Mouse (Mus musculus) lung, postnatal 0 days (tissue): Measurements from ENCODE around the gene Efna4.

ENCODE experiments used
- CTCF ChIP-seq: IDR thresholded peaks from 2 replicates; pipeline ENCODE4 v1.5.1; 2016; ENCODE audit warnings: antibody characterized with exemption, mild to moderate bottlenecking
- EP300 ChIP-seq: IDR thresholded peaks from 2 replicates; pipeline ENCODE4 v1.6.1; 2016; ENCODE audit warnings: antibody characterized with exemption, mild to moderate bottlenecking, control low read depth

GRCm38 (mm10) chr3:89330346-89330745, 7.5 kb downstream of the Efna4 start:
- TF ChIP-seq CTCF (no peak), EP300 (no peak)
